Mouse (Mus musculus) kidney, embryonic 14.5 days (tissue): ENCODE data around the gene Klhl32. TPM values are rescaled to one million over a fixed set of nuclear protein-coding genes. Genes with fewer than 3 reads are reported as not detected.
"Not testable (repeated sequence)": the region's sequence is repeated elsewhere in the genome, so short reads cannot be mapped to it uniquely, and the experiment has no call there.

Experiments
- ATAC-seq: fragments of 200-750 bp; cut with Nextera tagmentation; 2 replicates; pipeline ENCODE4 v1.8.0; 2017; ENCODE audit warnings: moderate number of reproducible peaks, mild to moderate bottlenecking, moderate TSS enrichment, moderate library complexity; ENCODE audit not compliant: low FRiP score, low TSS enrichment
- H3K27ac ChIP-seq: fragments of 300-500 bp; sonication (generic); 2 replicates; pipeline ENCODE4 v1.5.1; 2014; ENCODE audit warnings: low read depth, mild to moderate bottlenecking, low read length, moderate library complexity, mixed read lengths
- H3K27me3 ChIP-seq: fragments of 300-500 bp; sonication (generic); 2 replicates; pipeline ENCODE4 v1.6.1; 2014; ENCODE audit warnings: mild to moderate bottlenecking, low read length; ENCODE audit not compliant: control insufficient read depth, insufficient read depth
- H3K36me3 ChIP-seq: fragments of 300-500 bp; sonication (generic); 2 replicates; pipeline ENCODE4 v1.6.1; 2014; ENCODE audit warnings: low read length, mixed read lengths; ENCODE audit not compliant: control insufficient read depth, insufficient read depth
- H3K4me1 ChIP-seq: fragments of 300-500 bp; sonication (generic); 2 replicates; pipeline ENCODE4 v1.6.1; 2014; ENCODE audit warnings: low read length, mixed read lengths; ENCODE audit not compliant: control insufficient read depth, insufficient read depth
- H3K4me2 ChIP-seq: fragments of 300-500 bp; sonication (generic); replicated peaks from 2 replicates; pipeline ENCODE4 v1.6.1; 2014; ENCODE audit warnings: low read depth, mild to moderate bottlenecking, low read length
- H3K4me3 ChIP-seq: fragments of 300-500 bp; sonication (generic); 2 replicates; pipeline ENCODE4 v1.5.1; 2014; ENCODE audit warnings: mild to moderate bottlenecking, low read length
- H3K9ac ChIP-seq: fragments of 300-500 bp; sonication (generic); 2 replicates; pipeline ENCODE4 v1.6.1; 2014; ENCODE audit warnings: low read depth, mild to moderate bottlenecking, low read length, moderate library complexity
- H3K9me3 ChIP-seq: fragments of 300-500 bp; sonication (generic); 2 replicates; pipeline ENCODE4 v1.6.1; 2016; ENCODE audit warnings: low read length; ENCODE audit not compliant: control insufficient read depth
- WGBS: fragments of 180-500 bp; shearing (Covaris S2); extraction: QIAGEN DNeasy Blood & Tissue Kit; methylation state at CpG from one replicate; pipeline ENCODE4 v1.1.7; 2014; 5-methylcytosine and 5-hydroxymethylcytosine counted together
- polyA plus RNA-seq: library from polyadenylated mRNA; unstranded; fragments of >200 nt; fragmentation: Nextera tagmentation; extraction: Ambion mirVana; gene quantifications from 2 replicates; pipeline ENCODE4 v1.2.1, GENCODE M21; 2014

Klhl32 gene
- polyA plus RNA-seq = 2.5 and 3.0 TPM in 2 replicates

- H3K9me3 ChIP-seq = no peaks in the 10 kb centered on the region
- peak; percentile 98 for ATAC-seq
- peak within 1 kb of the TSS; percentile 53 for H3K4me2 ChIP-seq
- H3K4me3 ChIP-seq = peak within 1 kb of the TSS; percentile 41
- under 1% methylated on average over 62 of the region's 63 CpGs for WGBS
- peak within 1 kb of the TSS; percentile 60; the same call in 1 of the 2 replicates for H3K27ac ChIP-seq
- no peaks in the 10 kb centered on the region for H3K36me3 ChIP-seq
- H3K4me1 ChIP-seq = no peaks in the 10 kb centered on the region
- H3K27me3 ChIP-seq = no peaks in the 10 kb centered on the region
- H3K9ac ChIP-seq = peak within 1 kb of the TSS; percentile 51
Measured at GRCm38 (mm10) chr4:24850401-24851325, at the start of gene Klhl32. Klhl32 (minus strand) TSS chr4:24851124.

DNA sequence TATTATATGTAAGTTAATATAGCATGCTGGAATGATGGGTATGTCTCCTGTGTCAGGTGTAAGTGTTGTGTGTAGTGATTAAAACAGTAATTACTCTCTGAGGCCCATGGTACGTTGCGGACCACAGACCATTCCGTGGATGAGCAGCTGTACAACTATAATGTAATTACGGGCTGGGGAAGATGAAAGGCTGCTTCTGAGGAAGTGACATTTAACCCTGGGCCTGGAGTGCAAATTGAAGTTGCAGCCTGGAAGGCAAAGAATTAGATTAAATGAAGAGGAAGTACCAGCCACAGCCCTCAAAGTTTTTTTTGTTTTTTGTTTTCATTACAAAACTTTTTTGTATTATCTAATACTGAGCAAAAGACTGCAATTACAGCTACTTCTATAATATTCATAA, 48.2 kb upstream of the Klhl32 start:
- H3K36me3 ChIP-seq = peaks cover 15% of the 10 kb centered on the region
- H3K9ac ChIP-seq = no peak overlapping the region
- no peaks in the 10 kb centered on the region for H3K27me3 ChIP-seq
- 8% methylated on average over 4 of the region's 4 CpGs for WGBS
- H3K4me1 ChIP-seq = peaks cover 5% of the 10 kb centered on the region; the same call in 1 of the 2 replicates
- H3K27ac ChIP-seq = no peak overlapping the region
- peak overlapping the region; percentile 71 for H3K4me3 ChIP-seq
- H3K9me3 ChIP-seq = no peaks in the 10 kb centered on the region
- peak overlapping the region; percentile 70 for H3K4me2 ChIP-seq
- ATAC-seq = no peak

- Histone ChIP-seq H3K9ac (peak overlapping the region; percentile 78; the same call in 1 of the 2 replicates), H3K27ac (no peak overlapping the region), H3K4me3 (peak overlapping the region; percentile 71), H3K27me3 (no peaks in the 10 kb centered on the region), H3K36me3 (peaks cover 14% of the 10 kb centered on the region), H3K9me3 (no peaks in the 10 kb centered on the region), H3K4me1 (peaks cover 5% of the 10 kb centered on the region; the same call in 1 of the 2 replicates), H3K4me2 (peak overlapping the region; percentile 70)
- ATAC-seq = no peak
- 21% methylated on average over 8 of the region's 8 CpGs for WGBS
Measured at GRCm38 (mm10) chr4:24898636-24899035, 47.7 kb upstream of the Klhl32 start.

- no peaks in the 10 kb centered on the region for H3K27me3 ChIP-seq
- H3K4me1 ChIP-seq = peaks cover 5% of the 10 kb centered on the region; the same call in 1 of the 2 replicates
- ATAC-seq = peak; percentile 100
- peak within 1 kb of the TSS; percentile 78 for H3K9ac ChIP-seq
- H3K36me3 ChIP-seq = peaks cover 8% of the 10 kb centered on the region
- no peak within 1 kb of the TSS for H3K27ac ChIP-seq
- H3K9me3 ChIP-seq = no peaks in the 10 kb centered on the region
- H3K4me2 ChIP-seq = peak within 1 kb of the TSS; percentile 70
- under 1% methylated on average over 58 of the region's 58 CpGs for WGBS
- peak within 1 kb of the TSS; percentile 71 for H3K4me3 ChIP-seq
Measured at GRCm38 (mm10) chr4:24897851-24898515, 47.1 kb upstream of the Klhl32 start, which contains the start of gene Ndufaf4. Ndufaf4 (plus strand) TSS chr4:24898083.

DNA sequence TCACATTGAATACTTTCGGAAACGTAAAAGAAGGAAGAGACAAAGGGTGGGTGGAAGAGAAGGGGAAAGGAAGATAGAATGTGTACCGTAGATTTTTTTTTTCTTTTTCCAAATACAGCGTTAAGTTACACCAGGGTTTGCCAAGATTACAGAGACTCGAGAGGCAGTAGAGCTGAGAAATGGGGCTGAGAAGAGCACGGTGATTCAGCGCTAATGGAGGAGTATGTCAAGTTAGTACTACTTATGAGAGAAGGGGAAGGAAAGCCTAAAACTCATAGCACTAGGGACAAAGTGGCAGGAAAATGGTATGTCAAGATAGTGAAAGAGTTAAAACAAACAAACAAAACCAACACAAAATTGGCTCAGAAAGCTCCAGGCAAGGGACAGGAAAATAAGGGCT, 46.4 kb upstream of the Klhl32 start:
- ATAC-seq = no peak
- Histone ChIP-seq H3K27ac (no peak overlapping the region), H3K4me3 (peak overlapping the region; percentile 71), H3K9ac (no peak overlapping the region), H3K27me3 (no peaks in the 10 kb centered on the region), H3K4me2 (peak overlapping the region; percentile 70), H3K36me3 (peaks cover 3% of the 10 kb centered on the region; the same call in 1 of the 2 replicates), H3K4me1 (peaks cover 5% of the 10 kb centered on the region; the same call in 1 of the 2 replicates), H3K9me3 (no peaks in the 10 kb centered on the region)
- 21% methylated on average over 7 of the region's 7 CpGs for WGBS

DNA sequence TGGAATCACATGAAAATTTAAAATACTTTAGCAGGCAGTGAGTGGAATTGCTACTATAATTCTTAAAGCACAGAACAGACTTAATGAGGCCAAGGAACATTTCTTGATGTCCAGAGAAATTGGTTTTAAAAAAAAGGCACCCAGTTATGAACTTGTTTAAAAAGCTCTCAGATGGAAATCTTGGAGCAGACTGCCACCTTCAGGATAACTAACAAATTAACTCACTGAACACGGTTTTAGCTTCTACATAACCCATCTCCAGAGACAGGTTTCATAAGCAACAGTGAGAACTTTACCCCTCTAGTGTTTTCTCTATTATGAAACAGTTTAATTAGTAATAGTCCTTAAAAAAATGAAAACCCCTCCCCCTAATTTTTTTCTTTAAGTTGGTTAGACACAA, 45.9 kb upstream of the Klhl32 start:
- Histone ChIP-seq H3K27me3 (no peaks in the 10 kb centered on the region), H3K4me1 (peaks cover 5% of the 10 kb centered on the region; the same call in 1 of the 2 replicates), H3K9me3 (no peaks in the 10 kb centered on the region), H3K4me2 (no peak overlapping the region), H3K36me3 (peaks cover under 1% of the 10 kb centered on the region; the same call in 1 of the 2 replicates), H3K27ac (no peak overlapping the region), H3K4me3 (no peak overlapping the region), H3K9ac (no peak overlapping the region)
- ATAC-seq = no peak
- WGBS = 0% methylated on average over 1 of the region's 1 CpGs

DNA sequence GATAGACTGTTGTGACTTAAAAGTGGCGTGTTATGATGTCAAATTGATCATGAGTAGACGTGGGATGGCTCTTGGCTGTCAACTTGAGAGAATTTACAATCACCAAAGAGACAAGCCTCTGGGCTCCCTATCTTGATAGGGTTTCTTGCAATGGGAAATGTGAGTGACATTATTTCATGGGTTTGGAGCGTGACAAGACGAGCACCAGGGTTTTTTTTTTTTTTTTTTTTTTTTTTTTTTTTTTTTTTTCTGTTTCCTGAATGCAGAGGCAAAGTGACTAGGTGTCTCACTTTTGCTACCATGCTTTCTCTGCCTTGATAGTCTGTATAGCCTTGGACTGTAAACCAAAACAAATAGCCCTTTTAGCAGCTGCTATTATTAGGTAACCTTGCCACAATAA, 43.7 kb upstream of the Klhl32 start:
- no peak overlapping the region for H3K4me2 ChIP-seq
- no peaks in the 10 kb centered on the region for H3K36me3 ChIP-seq
- no peak overlapping the region for H3K4me3 ChIP-seq
- H3K27me3 ChIP-seq = no peaks in the 10 kb centered on the region
- ATAC-seq = no peak
- no peak overlapping the region for H3K9ac ChIP-seq
- peaks cover 5% of the 10 kb centered on the region; the same call in 1 of the 2 replicates for H3K4me1 ChIP-seq
- H3K9me3 ChIP-seq = peaks cover 5% of the 10 kb centered on the region; the same call in 1 of the 2 replicates
- H3K27ac ChIP-seq = no peak overlapping the region
- 85% methylated on average over 4 of the region's 4 CpGs for WGBS

DNA sequence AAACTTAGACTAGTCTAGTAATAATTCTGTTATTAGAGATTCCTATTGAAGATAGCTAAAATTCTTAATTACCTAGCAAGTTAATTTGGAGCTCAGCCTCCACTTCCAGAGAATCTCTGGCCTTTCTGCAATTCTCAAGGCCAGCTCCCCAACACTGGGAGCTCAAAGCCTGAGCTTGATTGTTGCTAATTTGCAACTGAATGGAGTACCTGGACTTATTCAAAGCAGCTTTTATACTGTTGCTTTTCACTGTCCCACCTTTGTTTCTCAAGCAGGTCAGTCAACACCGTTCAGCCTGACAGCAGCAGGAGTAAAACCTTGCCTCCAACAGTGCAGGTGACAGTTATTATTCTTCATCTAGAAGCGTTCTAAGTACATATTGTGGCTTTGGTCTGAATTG, 41.4 kb upstream of the Klhl32 start:
- 73% methylated on average over 2 of the region's 2 CpGs for WGBS
- not testable (repeated sequence) for H3K9ac ChIP-seq, H3K36me3 ChIP-seq, H3K4me1 ChIP-seq, H3K27me3 ChIP-seq, H3K4me3 ChIP-seq, ATAC-seq, H3K4me2 ChIP-seq, H3K27ac ChIP-seq, H3K9me3 ChIP-seq
